Mouse (Mus musculus) spleen, adult 12 weeks (tissue): ENCODE results near the gene Tnrc18.
"Not testable (repeated sequence)": the region's sequence is repeated elsewhere in the genome, so short reads cannot be mapped to it uniquely, and the experiment has no call there.

ENCODE experiments used
- DNase-seq: peaks from one replicate; pipeline ENCODE4 v3.0.0; 2022; ENCODE audit warnings: low spot score

Gene Tnrc18

GRCm38 (mm10) chr5:142817524-142818434, at the start of gene Tnrc18:
Gene Tnrc18 (minus strand): TSS chr5:142817662.
- DNase-seq: no peak

GRCm38 (mm10) chr5:142857763-142858229, 40.3 kb upstream of the Tnrc18 start:
- DNase-seq: no peak

- DNase-seq: no peak
Measured at GRCm38 (mm10) chr5:142856408-142856807, 38.9 kb upstream of the Tnrc18 start.

- DNase-seq: no peak
Measured at GRCm38 (mm10) chr5:142854877-142855276, 37.4 kb upstream of the Tnrc18 start.

- no peak for DNase-seq
Measured at GRCm38 (mm10) chr5:142853585-142853984, 36.1 kb upstream of the Tnrc18 start.

GRCm38 (mm10) chr5:142851681-142852049, 34.2 kb upstream of the Tnrc18 start:
- no peak for DNase-seq

GRCm38 (mm10) chr5:142850916-142851680, 33.6 kb upstream of the Tnrc18 start:
- no peak for DNase-seq

GRCm38 (mm10) chr5:142850476-142850875, 33.0 kb upstream of the Tnrc18 start:
- DNase-seq: no peak

GRCm38 (mm10) chr5:142848911-142849310, 31.4 kb upstream of the Tnrc18 start:
- DNase-seq: no peak

- no peak for DNase-seq
Measured at GRCm38 (mm10) chr5:142848149-142848548, 30.7 kb upstream of the Tnrc18 start.

GRCm38 (mm10) chr5:142844467-142844866, 27.0 kb upstream of the Tnrc18 start:
- no peak for DNase-seq

GRCm38 (mm10) chr5:142842137-142842642, 24.7 kb upstream of the Tnrc18 start:
- no peak for DNase-seq

- DNase-seq: no peak
Measured at GRCm38 (mm10) chr5:142841372-142842136, 24.1 kb upstream of the Tnrc18 start.

GRCm38 (mm10) chr5:142837427-142837826, 20.0 kb upstream of the Tnrc18 start:
- not testable (repeated sequence) for DNase-seq

- no peak for DNase-seq
Measured at GRCm38 (mm10) chr5:142836891-142837290, 19.4 kb upstream of the Tnrc18 start.

GRCm38 (mm10) chr5:142833646-142834438, 16.4 kb upstream of the Tnrc18 start:
- no peak for DNase-seq

- DNase-seq: no peak
Measured at GRCm38 (mm10) chr5:142826131-142826530, 8.7 kb upstream of the Tnrc18 start.

GRCm38 (mm10) chr5:142825665-142826064, 8.2 kb upstream of the Tnrc18 start:
- DNase-seq: no peak

GRCm38 (mm10) chr5:142824091-142824490, 6.6 kb upstream of the Tnrc18 start:
- DNase-seq: no peak

GRCm38 (mm10) chr5:142823096-142824062, 5.9 kb upstream of the Tnrc18 start:
- no peak for DNase-seq
